Mouse (Mus musculus) hindbrain, embryonic 15.5 days (tissue): Measurements from ENCODE around the gene Ltbp4. TPM values are rescaled to one million over a fixed set of nuclear protein-coding genes. Genes with fewer than 3 reads are reported as not detected.

ENCODE experiments used
- ATAC-seq: fragments of 200-750 bp; cut with Nextera tagmentation; 2 replicates; pipeline ENCODE4 v1.8.0; 2017; ENCODE audit warnings: low read depth, moderate number of reproducible peaks, moderate TSS enrichment; ENCODE audit not compliant: low FRiP score
- H3K27ac ChIP-seq: fragments of 300-500 bp; sonication (generic); replicated peaks from 2 replicates; pipeline ENCODE4 v1.5.1; 2015; ENCODE audit warnings: mild to moderate bottlenecking, inconsistent platforms
- H3K27me3 ChIP-seq: fragments of 300-500 bp; sonication (generic); 2 replicates; pipeline ENCODE4 v1.6.1; 2015; ENCODE audit warnings: control low read depth, inconsistent platforms
- H3K36me3 ChIP-seq: fragments of 300-500 bp; sonication (generic); 2 replicates; pipeline ENCODE4 v1.6.1; 2015; ENCODE audit warnings: control low read depth, inconsistent platforms
- H3K4me1 ChIP-seq: fragments of 300-500 bp; sonication (generic); replicated peaks from 2 replicates; pipeline ENCODE4 v1.6.1; 2015; ENCODE audit warnings: control low read depth, inconsistent platforms
- H3K4me2 ChIP-seq: fragments of 300-500 bp; sonication (generic); 2 replicates; pipeline ENCODE4 v1.6.1; 2015; ENCODE audit warnings: moderate library complexity, mild to moderate bottlenecking, inconsistent platforms
- H3K4me3 ChIP-seq: fragments of 300-500 bp; sonication (generic); 2 replicates; pipeline ENCODE4 v1.5.1; 2015; ENCODE audit warnings: mild to moderate bottlenecking, inconsistent platforms
- H3K9ac ChIP-seq: fragments of 300-500 bp; sonication (generic); 2 replicates; pipeline ENCODE4 v1.6.1; 2015; ENCODE audit warnings: inconsistent platforms
- H3K9me3 ChIP-seq: fragments of 300-500 bp; sonication (generic); 2 replicates; pipeline ENCODE4 v1.6.1; 2016; ENCODE audit warnings: control low read depth, inconsistent platforms
- WGBS: fragments of 180-500 bp; shearing (Covaris S2); methylation state at CpG from one replicate; pipeline ENCODE4 v1.1.7; 2015; 5-methylcytosine and 5-hydroxymethylcytosine counted together
- polyA plus RNA-seq: library from polyadenylated mRNA; unstranded; fragments of >200 nt; fragmentation: Nextera tagmentation; extraction: Ambion mirVana; gene quantifications from 2 replicates; pipeline ENCODE4 v1.2.1, GENCODE M21; 2015

Gene Ltbp4
- polyA plus RNA-seq = 12.9 and 13.9 TPM in 2 replicates

DNA sequence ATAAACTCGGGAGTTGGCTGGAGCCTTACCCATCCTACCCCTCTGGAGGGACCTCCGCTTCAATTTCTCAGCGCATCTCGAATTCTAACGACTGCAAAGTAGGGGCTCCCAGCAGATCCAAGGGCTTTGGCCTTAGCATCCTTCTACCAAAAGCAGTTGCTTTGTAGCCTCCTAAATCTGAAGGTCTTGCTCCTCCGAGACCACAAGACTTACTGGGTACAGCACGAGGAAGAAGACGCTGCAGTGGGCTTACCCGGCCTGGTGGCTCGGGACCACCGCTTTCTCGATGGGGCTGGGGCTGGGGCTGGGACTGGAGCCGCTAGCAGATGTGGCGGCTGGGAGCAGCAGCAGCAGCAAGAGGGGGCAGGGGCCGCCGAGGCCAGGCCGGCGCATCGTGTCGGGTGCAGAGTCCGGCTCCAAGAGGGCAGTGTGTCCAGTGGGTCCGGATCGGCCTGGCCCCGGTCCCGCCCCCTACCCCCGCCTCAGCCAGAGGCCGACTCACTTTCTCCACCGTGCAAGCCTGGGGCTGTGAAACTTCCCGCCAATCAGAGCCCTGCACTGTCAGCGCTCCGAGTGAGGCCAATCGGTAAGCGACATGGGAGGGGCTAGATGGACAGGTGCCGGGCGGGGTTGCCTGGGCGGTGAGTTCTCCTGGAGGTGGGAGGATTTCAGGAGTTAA is at the start of gene Ltbp4:
Ltbp4 (minus strand) TSS at position 518 of the 679 bp plus-strand sequence.
- Histone ChIP-seq H3K9me3 (no peaks in the 10 kb centered on the region), H3K4me2 (peak within 1 kb of the TSS; percentile 52), H3K9ac (peak within 1 kb of the TSS; percentile 25), H3K27ac (no peak within 1 kb of the TSS), H3K4me1 (peaks cover 59% of the 10 kb centered on the region), H3K4me3 (peak within 1 kb of the TSS; percentile 30), H3K36me3 (peaks cover 14% of the 10 kb centered on the region), H3K27me3 (peaks cover 60% of the 10 kb centered on the region)
- no peak for ATAC-seq
- WGBS = 1% methylated on average over 36 of the region's 36 CpGs

DNA sequence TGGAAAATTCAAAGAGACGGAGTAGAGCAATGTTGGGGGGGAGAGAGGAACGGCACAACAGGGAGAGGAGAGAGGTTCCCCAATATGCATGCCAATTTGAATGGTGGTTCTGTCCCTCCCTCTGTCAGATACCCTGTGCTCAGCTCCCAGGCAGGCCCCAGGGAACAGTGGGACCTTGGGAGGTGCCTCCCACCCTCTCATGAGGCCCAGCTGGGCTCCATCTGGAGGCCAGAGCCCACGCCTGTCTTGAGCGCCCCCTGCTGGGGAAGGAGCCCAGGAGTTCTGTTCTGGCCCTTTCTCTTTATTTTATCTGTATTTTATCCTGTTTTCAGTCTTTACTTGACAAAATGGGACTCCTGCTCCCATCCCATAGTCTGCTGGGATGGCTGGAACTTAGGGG is 47.2 kb upstream of the Ltbp4 start:
- no peaks in the 10 kb centered on the region for H3K9me3 ChIP-seq
- no peaks in the 10 kb centered on the region; the same call in 1 of the 2 replicates for H3K27me3 ChIP-seq
- H3K27ac ChIP-seq = no peak overlapping the region
- H3K4me3 ChIP-seq = no peak overlapping the region
- no peak for ATAC-seq
- no peaks in the 10 kb centered on the region for H3K36me3 ChIP-seq
- no peak overlapping the region for H3K9ac ChIP-seq
- WGBS = 35% methylated on average over 4 of the region's 4 CpGs
- H3K4me1 ChIP-seq = no peaks in the 10 kb centered on the region
- H3K4me2 ChIP-seq = no peak overlapping the region

DNA sequence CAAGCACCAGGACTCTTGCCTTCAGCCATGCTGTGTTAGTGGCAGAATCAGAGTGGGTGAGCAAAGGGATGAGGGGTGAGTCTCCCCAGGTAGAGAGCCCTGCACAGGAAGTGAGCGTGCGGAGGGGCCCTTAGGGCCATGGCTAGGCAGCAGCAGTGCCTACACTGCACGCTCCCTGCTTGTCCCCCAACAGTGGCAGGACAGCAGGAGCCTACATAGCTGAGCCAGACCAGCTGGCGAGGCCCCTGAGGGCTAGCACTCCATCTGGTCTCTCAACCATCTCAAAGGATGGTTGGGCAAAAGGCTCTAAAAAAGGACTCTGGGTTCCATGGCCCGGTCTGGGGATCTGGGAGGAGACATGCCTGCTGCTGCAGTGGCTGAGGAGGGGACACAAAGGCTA is 46.6 kb upstream of the Ltbp4 start:
- H3K36me3 ChIP-seq = no peaks in the 10 kb centered on the region
- no peak overlapping the region for H3K4me2 ChIP-seq
- ATAC-seq = peak; percentile 65; the same call in 1 of the 2 replicates
- H3K4me3 ChIP-seq = no peak overlapping the region
- H3K4me1 ChIP-seq = no peaks in the 10 kb centered on the region
- H3K27me3 ChIP-seq = peaks cover 3% of the 10 kb centered on the region
- H3K9ac ChIP-seq = no peak overlapping the region
- 68% methylated on average over 5 of the region's 5 CpGs for WGBS
- H3K9me3 ChIP-seq = no peaks in the 10 kb centered on the region
- H3K27ac ChIP-seq = no peak overlapping the region

DNA sequence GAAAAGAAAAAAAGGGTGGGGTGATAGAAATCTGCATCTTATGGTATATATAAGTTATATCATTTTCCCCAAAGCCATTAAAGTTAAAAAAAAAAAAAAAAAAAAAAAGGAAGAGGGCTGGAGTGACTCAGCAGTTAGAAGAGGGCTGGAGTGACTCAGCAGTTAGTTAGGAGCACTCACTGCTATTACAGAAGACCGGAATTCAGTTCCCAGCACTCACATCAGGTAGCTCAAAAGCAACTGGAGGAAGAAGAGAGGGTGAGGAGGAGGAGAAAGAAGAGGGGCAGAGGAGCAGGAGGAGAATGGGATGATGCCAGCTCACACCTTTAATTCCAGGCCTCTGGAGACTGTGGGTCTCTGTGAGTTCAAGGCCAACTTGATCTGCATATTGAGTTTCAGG is 45.7 kb upstream of the Ltbp4 start:
- Histone ChIP-seq H3K4me3 (no peak overlapping the region), H3K9ac (no peak overlapping the region), H3K4me2 (no peak overlapping the region), H3K9me3 (no peaks in the 10 kb centered on the region), H3K4me1 (no peaks in the 10 kb centered on the region), H3K27me3 (peaks cover 6% of the 10 kb centered on the region), H3K36me3 (no peaks in the 10 kb centered on the region), H3K27ac (no peak overlapping the region)
- 95% methylated on average over 1 of the region's 1 CpGs for WGBS
- ATAC-seq = no peak

DNA sequence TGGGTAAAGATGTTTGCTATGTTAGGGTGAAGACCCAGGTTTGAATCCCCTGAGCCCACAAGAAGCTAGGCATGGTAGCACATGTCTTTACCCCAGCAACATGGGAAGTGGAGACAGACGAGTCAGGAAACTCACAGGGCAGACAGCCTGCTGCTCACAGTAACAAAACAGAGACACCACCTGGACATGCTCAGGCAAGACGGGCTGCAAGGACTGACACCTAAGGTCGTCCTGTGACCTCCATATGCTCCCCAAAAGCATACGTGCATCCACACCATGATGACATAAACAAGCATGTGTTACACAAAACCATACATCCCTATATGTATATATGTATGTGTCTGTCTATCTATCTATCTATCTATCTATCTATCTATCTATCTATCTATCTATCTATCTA is 44.1 kb upstream of the Ltbp4 start:
- Histone ChIP-seq H3K27ac (no peak overlapping the region), H3K9me3 (no peaks in the 10 kb centered on the region), H3K4me2 (no peak overlapping the region), H3K36me3 (no peaks in the 10 kb centered on the region), H3K9ac (no peak overlapping the region), H3K4me1 (no peaks in the 10 kb centered on the region), H3K27me3 (peaks cover 16% of the 10 kb centered on the region), H3K4me3 (no peak overlapping the region)
- ATAC-seq = no peak
- WGBS = 58% methylated on average over 4 of the region's 4 CpGs

DNA sequence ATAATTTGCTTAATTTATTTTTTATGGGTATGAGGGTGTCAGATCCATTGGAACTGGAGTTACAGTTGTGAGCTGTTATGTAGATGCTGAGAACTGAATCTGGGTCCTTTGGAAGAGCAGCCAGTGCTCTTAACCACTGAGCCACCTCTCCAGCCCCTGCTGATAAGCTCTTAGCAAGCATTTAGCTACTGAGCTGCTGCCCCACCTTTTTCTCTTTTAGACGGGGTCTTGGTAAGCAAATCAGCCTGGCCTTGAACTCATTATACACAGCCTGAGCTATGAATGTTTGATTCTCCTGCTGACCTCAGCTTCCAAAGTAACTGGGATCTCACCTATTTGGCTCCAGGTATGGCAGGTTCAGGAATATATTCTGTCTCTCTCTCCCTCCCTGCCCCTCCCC is 43.5 kb upstream of the Ltbp4 start:
- WGBS = 62% methylated on average over 1 of the region's 1 CpGs
- Histone ChIP-seq H3K4me3 (no peak overlapping the region), H3K9me3 (no peaks in the 10 kb centered on the region), H3K9ac (no peak overlapping the region), H3K36me3 (no peaks in the 10 kb centered on the region), H3K4me1 (no peaks in the 10 kb centered on the region), H3K27ac (no peak overlapping the region), H3K4me2 (no peak overlapping the region), H3K27me3 (peaks cover 21% of the 10 kb centered on the region)
- no peak for ATAC-seq

DNA sequence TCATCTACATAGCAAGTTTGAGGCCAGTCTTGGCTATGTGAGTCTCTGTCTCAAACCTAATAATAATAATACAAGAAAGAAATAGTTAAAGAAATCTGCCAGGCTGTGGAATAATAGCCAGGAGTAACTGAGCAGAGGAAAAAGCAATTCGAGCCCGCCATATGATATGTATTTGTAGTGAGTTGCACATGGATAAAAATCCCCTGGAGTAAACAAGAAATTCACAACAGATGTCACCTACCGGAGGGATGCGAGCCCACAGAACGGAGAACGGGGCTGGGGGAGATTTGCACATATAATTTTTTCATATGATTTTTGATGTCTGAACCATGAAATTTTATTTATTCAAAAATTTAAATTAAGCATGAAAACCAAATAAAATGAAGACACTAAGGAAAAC is 42.3 kb upstream of the Ltbp4 start:
- H3K4me3 ChIP-seq = no peak overlapping the region
- H3K36me3 ChIP-seq = no peaks in the 10 kb centered on the region
- H3K27me3 ChIP-seq = peaks cover 32% of the 10 kb centered on the region
- H3K9me3 ChIP-seq = no peaks in the 10 kb centered on the region
- 72% methylated on average over 6 of the region's 6 CpGs for WGBS
- H3K27ac ChIP-seq = no peak overlapping the region
- no peak for ATAC-seq
- no peaks in the 10 kb centered on the region for H3K4me1 ChIP-seq
- no peak overlapping the region for H3K9ac ChIP-seq
- no peak overlapping the region for H3K4me2 ChIP-seq

DNA sequence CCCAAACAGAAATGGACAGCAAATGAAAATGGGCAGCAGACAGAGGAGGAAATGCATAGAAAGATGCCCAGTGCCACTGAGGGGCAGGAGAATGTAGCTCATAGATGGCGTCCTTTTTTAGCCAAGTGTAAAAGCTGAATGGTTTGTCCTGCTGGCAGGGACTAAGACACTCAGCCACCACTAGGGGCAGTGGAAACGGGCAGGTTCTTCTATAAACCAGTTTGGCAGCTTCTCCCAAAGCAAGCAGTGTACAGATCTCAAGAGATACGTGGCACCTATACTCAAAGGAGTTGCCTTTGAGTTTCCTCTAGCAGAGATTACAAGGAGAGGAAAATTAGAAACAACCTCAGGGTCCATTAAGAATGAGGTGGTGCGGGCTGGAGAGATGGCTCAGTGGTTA is 40.9 kb upstream of the Ltbp4 start:
- WGBS = 19% methylated on average over 4 of the region's 4 CpGs
- H3K36me3 ChIP-seq = no peaks in the 10 kb centered on the region
- no peak overlapping the region for H3K27ac ChIP-seq
- no peak overlapping the region for H3K9ac ChIP-seq
- H3K27me3 ChIP-seq = peaks cover 44% of the 10 kb centered on the region
- H3K4me1 ChIP-seq = no peaks in the 10 kb centered on the region
- no peaks in the 10 kb centered on the region for H3K9me3 ChIP-seq
- ATAC-seq = no peak
- no peak overlapping the region for H3K4me2 ChIP-seq
- no peak overlapping the region for H3K4me3 ChIP-seq

DNA sequence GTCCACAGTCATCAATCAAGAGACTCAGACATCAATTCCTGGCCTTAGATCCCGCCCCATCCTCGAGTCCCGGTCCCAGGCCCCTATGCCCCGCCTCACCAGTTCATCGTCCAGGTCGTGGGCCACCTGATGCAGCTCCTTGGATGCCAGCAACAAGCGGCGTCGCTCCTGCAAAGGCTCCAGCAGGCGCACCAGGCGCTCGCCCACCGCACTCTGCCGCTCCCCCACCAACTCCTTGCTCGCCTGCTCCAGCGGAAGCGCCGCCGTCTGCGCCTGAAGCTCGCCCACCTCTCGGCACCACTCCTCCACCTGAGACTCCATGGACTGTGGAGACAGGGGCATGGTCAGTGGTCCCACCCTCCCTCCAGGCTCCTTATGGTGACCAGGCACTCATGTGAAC is 37.8 kb upstream of the Ltbp4 start:
- ATAC-seq = peak; percentile 36; the same call in 1 of the 2 replicates
- Histone ChIP-seq H3K9ac (no peak overlapping the region), H3K4me1 (no peaks in the 10 kb centered on the region), H3K4me3 (no peak overlapping the region), H3K36me3 (peaks cover 20% of the 10 kb centered on the region), H3K27me3 (peaks cover 76% of the 10 kb centered on the region), H3K4me2 (peak overlapping the region; percentile 11; the same call in 1 of the 2 replicates), H3K27ac (no peak overlapping the region), H3K9me3 (no peaks in the 10 kb centered on the region)
- 1% methylated on average over 22 of the region's 22 CpGs for whole genome bisulfite sequencing

DNA sequence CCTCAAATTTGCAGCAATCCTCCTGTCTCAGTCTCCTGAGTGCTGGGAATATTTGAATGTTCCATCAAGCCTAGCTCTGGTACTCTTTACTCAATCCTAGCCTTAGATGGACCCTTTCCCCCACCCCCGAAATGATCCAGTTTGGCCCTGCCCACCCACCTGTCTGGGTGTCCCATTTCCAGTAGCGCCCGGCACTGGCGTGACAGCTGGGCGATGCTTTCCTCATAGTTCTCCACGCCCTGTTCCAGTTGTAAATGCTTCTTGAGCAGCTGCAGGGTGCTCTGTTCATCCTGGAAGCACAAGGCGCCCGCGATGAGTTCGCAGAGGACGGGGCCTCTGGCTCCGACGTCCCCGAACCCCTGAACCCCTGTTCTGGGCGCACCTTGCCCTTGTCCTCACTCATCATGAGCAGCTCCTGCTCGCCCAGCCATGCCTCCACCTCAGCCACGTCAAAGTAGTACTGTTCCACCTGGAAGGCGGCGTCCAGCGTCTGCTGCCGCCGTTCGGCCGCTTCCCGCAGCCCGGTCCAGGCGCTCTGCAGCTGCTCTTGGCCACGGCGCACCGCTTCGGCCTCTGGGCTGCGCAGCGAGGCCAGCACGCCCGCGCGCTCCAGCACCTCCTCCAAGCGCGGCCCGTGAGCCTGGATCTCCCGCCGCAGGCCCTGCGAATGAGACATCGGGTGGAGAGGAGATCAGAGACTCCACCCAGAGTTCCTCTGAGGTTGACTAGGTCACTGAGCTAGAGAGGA is 34.4 kb upstream of the Ltbp4 start:
- peaks cover 97% of the 10 kb centered on the region for H3K27me3 ChIP-seq
- H3K27ac ChIP-seq = no peak overlapping the region
- H3K9me3 ChIP-seq = no peaks in the 10 kb centered on the region
- H3K4me2 ChIP-seq = no peak overlapping the region
- 14% methylated on average over 44 of the region's 44 CpGs for WGBS
- H3K4me1 ChIP-seq = no peaks in the 10 kb centered on the region
- H3K36me3 ChIP-seq = peaks cover 31% of the 10 kb centered on the region
- ATAC-seq = no peak
- no peak overlapping the region for H3K4me3 ChIP-seq
- H3K9ac ChIP-seq = no peak overlapping the region

DNA sequence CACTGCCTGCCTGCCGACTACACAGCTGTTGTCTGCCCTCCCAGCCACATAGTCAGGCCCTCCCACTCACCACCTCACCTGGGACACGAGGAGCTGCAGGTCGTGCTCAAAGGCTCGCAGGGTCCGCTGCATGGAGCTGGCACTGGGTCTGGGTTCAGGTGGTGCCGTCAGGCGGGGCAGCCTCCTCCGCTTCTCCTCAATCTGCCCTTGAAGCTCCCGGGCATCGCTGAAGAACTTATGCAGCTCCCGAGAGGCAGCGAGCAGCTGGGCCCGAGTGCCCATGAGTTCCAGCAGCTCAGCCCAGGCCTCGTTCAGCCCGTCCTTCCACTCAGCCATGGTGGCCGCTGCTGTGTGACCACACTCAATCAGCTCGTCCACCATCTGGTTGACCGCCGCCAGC is 31.6 kb upstream of the Ltbp4 start:
- H3K4me2 ChIP-seq = no peak overlapping the region
- H3K4me3 ChIP-seq = no peak overlapping the region
- no peak overlapping the region for H3K9ac ChIP-seq
- no peaks in the 10 kb centered on the region for H3K9me3 ChIP-seq
- no peaks in the 10 kb centered on the region for H3K4me1 ChIP-seq
- H3K27ac ChIP-seq = no peak overlapping the region
- ATAC-seq = no peak
- H3K27me3 ChIP-seq = peaks cover 100% of the 10 kb centered on the region
- peaks cover 35% of the 10 kb centered on the region for H3K36me3 ChIP-seq
- 83% methylated on average over 19 of the region's 19 CpGs for WGBS

DNA sequence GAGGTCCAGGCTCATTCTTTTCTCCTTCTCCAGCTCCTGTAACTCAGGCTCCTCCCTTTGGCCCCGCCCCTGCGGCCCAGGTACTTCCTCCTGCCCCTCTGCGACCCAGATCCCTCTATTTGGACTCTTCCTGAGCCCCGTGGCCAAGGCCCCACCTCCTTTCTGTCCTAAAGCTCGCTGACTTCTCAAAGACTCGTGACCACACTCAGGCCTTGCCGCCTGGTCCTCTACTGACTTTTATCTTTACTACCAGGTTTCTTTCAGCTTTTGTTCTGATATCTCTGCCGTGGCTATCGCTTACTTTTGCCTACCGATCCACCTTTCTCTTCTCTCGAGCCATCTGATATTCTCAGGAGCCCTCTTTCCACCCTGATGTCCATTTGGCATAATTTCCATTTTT is 30.5 kb upstream of the Ltbp4 start:
- 17% methylated on average over 11 of the region's 11 CpGs for WGBS
- Histone ChIP-seq H3K27me3 (peaks cover 98% of the 10 kb centered on the region), H3K4me2 (no peak overlapping the region)

More for the DNA sequence above, 30.5 kb upstream of the Ltbp4 start:
- Histone ChIP-seq H3K27ac (no peak overlapping the region), H3K9me3 (no peaks in the 10 kb centered on the region), H3K36me3 (peaks cover 35% of the 10 kb centered on the region), H3K9ac (no peak overlapping the region), H3K4me1 (no peaks in the 10 kb centered on the region), H3K4me3 (no peak overlapping the region)
- ATAC-seq = no peak
